22 mouse cellular contexts compared by ENCODE assay signal in the genomic region with DNA sequence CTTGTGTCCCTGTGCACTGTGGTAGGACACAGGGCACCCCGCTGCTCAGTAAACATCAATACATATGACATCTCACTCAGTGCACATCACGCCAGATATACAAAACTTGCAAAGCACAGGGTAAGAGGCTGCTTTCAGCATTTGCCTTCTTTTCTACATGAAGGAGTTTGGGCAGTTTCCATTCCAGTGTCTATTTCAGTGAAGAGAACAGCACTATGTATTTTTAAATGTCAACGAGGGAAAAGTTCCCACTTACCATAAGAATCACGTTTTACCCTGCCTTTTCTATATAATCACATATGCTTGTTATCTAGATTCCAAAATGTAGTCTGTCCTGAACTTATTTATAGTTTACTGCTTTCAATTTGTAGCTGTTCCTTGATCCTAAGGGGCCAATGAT.
"Had no signal": no experiment of that assay in that cellular context is flagged by ENCODE, and none has a peak within 500 bp of the region (broad histone marks: within the 10 kb centered on the region; RNA-seq: fewer than 3 reads in every experiment).

No protein-coding gene starts in this region.

- H3K9ac ChIP-seq: heart, embryonic 12.5 days; hindbrain, embryonic 13.5 days; hindbrain, embryonic 15.5 days; limb, embryonic 13.5 days; limb, embryonic 15.5 days; liver, embryonic 12.5 days; liver, embryonic 14.5 days had no signal

- H3K27ac ChIP-seq: gastrocnemius, adult 2 months; heart, embryonic 10.5 days; hindbrain, embryonic 13.5 days; hindbrain, embryonic 15.5 days; hindbrain, postnatal 0 days; layer of hippocampus, adult 2 months; left cerebral cortex, adult 2 months; limb, embryonic 13.5 days; limb, embryonic 15.5 days; liver, embryonic 12.5 days; liver, embryonic 14.5 days had no signal

- H3K27me3 ChIP-seq: heart, embryonic 12.5 days; hindbrain, embryonic 13.5 days; hindbrain, embryonic 15.5 days; limb, embryonic 13.5 days; limb, embryonic 15.5 days; liver, embryonic 12.5 days had no signal

- DNase-seq: gastrocnemius, adult 2 months; gastrocnemius, postnatal 10 days; gastrocnemius, postnatal 25 days; heart, adult 18-20 months; heart, postnatal 10 days; kidney, adult 18-20 months; kidney, adult 8-10 months; kidney, postnatal 10 days; kidney, postnatal 25 days; kidney, postnatal 4 days had no signal

- ATAC-seq: hindbrain, postnatal 0 days; intestine, embryonic 16.5 days; liver, embryonic 12.5 days had no signal

- H3K4me3 ChIP-seq: gastrocnemius, adult 2 months; heart, embryonic 10.5 days; heart, embryonic 12.5 days; hindbrain, embryonic 13.5 days; hindbrain, embryonic 15.5 days; layer of hippocampus, adult 2 months; left cerebral cortex, adult 2 months; limb, embryonic 13.5 days; limb, embryonic 15.5 days; liver, embryonic 12.5 days had no signal

- H3K4me1 ChIP-seq: hindbrain, embryonic 13.5 days; hindbrain, embryonic 15.5 days; limb, embryonic 13.5 days; limb, embryonic 15.5 days; liver, embryonic 12.5 days had no signal

- H3K4me2 ChIP-seq: heart, embryonic 12.5 days; hindbrain, embryonic 13.5 days; hindbrain, embryonic 15.5 days; limb, embryonic 13.5 days; limb, embryonic 15.5 days; liver, embryonic 12.5 days had no signal

- H3K36me3 ChIP-seq: heart, embryonic 10.5 days; heart, embryonic 12.5 days; hindbrain, embryonic 13.5 days; hindbrain, embryonic 15.5 days; limb, embryonic 13.5 days; limb, embryonic 15.5 days; liver, embryonic 12.5 days had no signal

- H3K9me3 ChIP-seq: heart, embryonic 10.5 days; heart, embryonic 12.5 days; hindbrain, embryonic 13.5 days; hindbrain, embryonic 15.5 days; limb, embryonic 13.5 days; limb, embryonic 15.5 days; liver, embryonic 12.5 days had no signal
